Mouse (Mus musculus): ENCODE measurements around the gene Sdc3. TPM values are rescaled to one million over a fixed set of nuclear protein-coding genes. Genes with fewer than 3 reads are reported as not detected.

Gene Sdc3
- 10 to 100 TPM; 32.7 to 38.3 TPM for total RNA-seq (2021)
- 41.5 and 51.9 TPM in 2 replicates for polyA plus RNA-seq (2012; rRNA removed)
- long read RNA-seq, full-length matches to known transcripts: 14 of 30 reads
- long read RNA-seq, partial matches to known transcripts: 15 of 30 reads
- long read RNA-seq, other reads (novel, unspliced or antisense): 1 of 30 reads

DNA sequence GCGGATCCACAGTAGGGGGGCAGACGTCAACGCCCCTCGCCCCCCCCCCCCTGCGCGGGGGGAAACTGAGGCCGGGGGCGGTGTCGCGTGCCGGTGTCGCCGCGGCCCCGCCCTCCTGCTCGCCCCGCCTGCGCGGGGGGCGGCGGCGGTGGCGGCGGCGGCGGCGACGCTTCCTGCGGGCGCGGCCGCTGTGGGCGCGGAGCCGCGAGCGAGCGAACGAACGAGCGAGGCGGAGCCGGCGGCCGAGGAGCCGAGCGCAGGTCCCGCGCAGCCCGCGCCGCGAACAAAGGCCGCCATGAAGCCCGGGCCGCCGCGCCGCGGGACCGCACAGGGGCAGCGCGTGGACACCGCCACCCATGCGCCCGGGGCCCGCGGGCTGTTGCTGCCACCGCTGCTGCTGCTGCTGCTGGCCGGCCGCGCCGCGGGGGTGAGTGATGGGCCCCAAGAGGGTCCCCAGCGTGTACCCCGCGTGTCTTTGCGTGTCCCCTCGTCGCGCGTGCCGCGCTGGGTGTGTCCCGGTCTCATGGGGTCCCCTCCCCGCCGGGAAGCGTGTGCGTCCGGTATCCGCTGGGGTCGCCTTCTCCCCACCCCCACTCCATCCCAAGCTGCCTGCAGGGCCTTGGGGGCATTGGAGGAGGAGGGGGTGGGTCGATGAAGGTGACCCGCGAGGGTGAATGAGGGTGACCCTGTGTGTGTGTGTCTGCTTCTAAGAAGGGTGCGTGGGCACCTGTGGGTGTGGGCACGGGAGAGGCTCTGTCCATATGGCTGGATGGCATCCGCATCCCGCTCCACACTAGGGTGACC, at the start of gene Sdc3:
Sdc3 (plus strand) TSS at position 162 of the 804 bp plus-strand sequence.
- no peaks in the 10 kb centered on the region for H3K27me3 ChIP-seq (ENCODE audit: control insufficient read depth, insufficient read depth, low read length)
- intact Hi-C loops (cut with DNase I): loop anchor here (5.0 kb wide), 1 partner anchor 1050 kb away; the partner anchor contains the start of gene Mecr
- peak within 1 kb of the TSS; percentile 90 for H3K27ac ChIP-seq
- H3K4me3 ChIP-seq: peak within 1 kb of the TSS; percentile 89
- WGBS: 2% methylated on average over 87 of the region's 99 CpGs
- H3K9ac ChIP-seq (ENCODE audit: low read depth, low read length): peak within 1 kb of the TSS; percentile 84
- H3K36me3 ChIP-seq (ENCODE audit: control insufficient read depth, insufficient read depth, low read length): no peaks in the 10 kb centered on the region
- peaks cover 21% of the 10 kb centered on the region for H3K4me1 ChIP-seq (ENCODE audit: control insufficient read depth, insufficient read depth, low read length)
- peak; percentile 20; the same call in 1 of the 2 replicates for TF ChIP-seq POLR2A (IDR thresholded peaks at IDR 0.05; ENCODE audit: insufficient read depth, low read depth, low read length)
- TF ChIP-seq EP300 (IDR thresholded peaks at IDR 0.05; ENCODE audit: insufficient read depth, low read depth, low read length): no peak
- TF ChIP-seq CTCF (IDR thresholded peaks at IDR 0.05): no peak
- no peaks in the 10 kb centered on the region; the same call in 1 of the 2 replicates for H3K79me2 ChIP-seq (replicated peaks; ENCODE audit: control insufficient read depth, insufficient read depth, low read length)
- DNase-seq: peak; percentile 79 to 80

DNA sequence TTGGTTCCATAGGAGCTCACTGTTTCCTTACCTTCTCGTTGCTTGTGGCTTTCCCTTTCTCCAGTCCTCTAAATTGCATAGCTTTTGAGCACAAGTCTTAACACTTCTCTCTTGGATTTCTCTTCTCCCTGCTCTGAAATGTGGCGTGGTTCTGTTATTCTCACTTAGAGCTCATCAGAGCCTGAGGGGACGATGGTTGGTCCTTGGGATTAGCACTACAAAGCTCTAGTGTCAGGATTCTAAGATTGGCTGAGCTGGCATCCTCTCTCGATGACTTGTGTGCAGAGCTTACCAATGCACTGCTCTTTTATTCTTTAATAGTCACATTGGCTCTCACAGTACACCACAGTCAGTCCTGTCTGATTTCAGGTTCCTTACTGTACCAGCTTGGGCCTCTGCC, 48.3 kb upstream of the Sdc3 start:
- no peak for DNase-seq
- peaks cover 4% of the 10 kb centered on the region for H3K36me3 ChIP-seq (ENCODE audit: control insufficient read depth, insufficient read depth, low read length)
- TF ChIP-seq POLR2A (IDR thresholded peaks at IDR 0.05; ENCODE audit: insufficient read depth, low read depth, low read length) (no peak), CTCF (IDR thresholded peaks at IDR 0.05) (no peak), EP300 (IDR thresholded peaks at IDR 0.05; ENCODE audit: insufficient read depth, low read depth, low read length) (no peak)
- peaks cover 5% of the 10 kb centered on the region; the same call in 1 of the 2 replicates for H3K4me1 ChIP-seq (ENCODE audit: control insufficient read depth, insufficient read depth, low read length)
- intact Hi-C loops (cut with DNase I): loop anchor here (5.0 kb wide), 1 partner anchor 33 kb away; no protein-coding TSS in a partner anchor
- peaks cover 3% of the 10 kb centered on the region for H3K79me2 ChIP-seq (replicated peaks; ENCODE audit: control insufficient read depth, insufficient read depth, low read length)
- H3K27me3 ChIP-seq (ENCODE audit: control insufficient read depth, insufficient read depth, low read length): no peaks in the 10 kb centered on the region
- no peak overlapping the region for H3K4me3 ChIP-seq
- 73% methylated on average over 4 of the region's 4 CpGs for WGBS
- H3K27ac ChIP-seq: no peak overlapping the region
- H3K9ac ChIP-seq (ENCODE audit: low read depth, low read length): no peak overlapping the region

DNA sequence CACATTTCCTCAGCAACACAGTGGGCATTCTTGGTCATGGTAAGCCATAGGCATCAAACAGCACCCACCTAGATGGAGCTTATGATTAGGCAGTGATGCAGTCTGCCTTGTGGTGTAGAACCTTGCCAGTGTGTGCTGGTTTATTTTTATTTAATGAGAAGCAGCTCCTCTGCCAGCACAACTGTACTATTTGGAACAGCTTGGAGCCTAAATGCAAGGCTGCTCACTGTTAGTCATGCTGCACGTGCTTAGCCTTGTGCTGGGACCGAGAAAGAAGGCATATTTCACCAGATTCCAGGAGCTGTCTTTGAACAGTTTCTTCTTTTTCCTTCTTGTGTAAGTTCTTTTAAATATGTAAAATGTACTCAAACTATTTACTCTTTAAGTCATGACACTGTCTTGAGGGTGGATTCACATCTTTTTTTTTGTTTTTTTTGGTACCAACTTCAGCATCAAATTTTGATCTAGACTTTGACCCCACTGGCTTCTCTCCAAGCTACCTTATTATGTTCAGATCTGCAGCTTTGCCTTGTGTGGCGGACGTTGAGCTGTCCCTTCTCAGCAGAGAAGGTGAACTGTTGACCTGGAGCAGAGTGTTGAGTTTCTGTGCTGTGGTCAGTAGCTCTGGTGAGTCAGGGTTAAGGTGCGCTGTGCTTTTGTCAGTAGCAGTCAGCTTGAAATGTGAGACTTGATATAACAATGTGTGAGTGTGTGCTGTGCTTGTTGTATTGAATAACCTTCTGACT, 46.6 kb upstream of the Sdc3 start:
- Histone ChIP-seq H3K4me1 (ENCODE audit: control insufficient read depth, insufficient read depth, low read length) (peaks cover 5% of the 10 kb centered on the region; the same call in 1 of the 2 replicates), H3K4me3 (no peak overlapping the region), H3K27ac (peak overlapping the region; percentile 16), H3K36me3 (ENCODE audit: control insufficient read depth, insufficient read depth, low read length) (peaks cover 11% of the 10 kb centered on the region), H3K9ac (ENCODE audit: low read depth, low read length) (no peak overlapping the region), H3K27me3 (ENCODE audit: control insufficient read depth, insufficient read depth, low read length) (no peaks in the 10 kb centered on the region), H3K79me2 (replicated peaks; ENCODE audit: control insufficient read depth, insufficient read depth, low read length) (peaks cover 3% of the 10 kb centered on the region)
- 63% methylated on average over 5 of the region's 5 CpGs for WGBS
- TF ChIP-seq CTCF (IDR thresholded peaks at IDR 0.05) (no peak), EP300 (IDR thresholded peaks at IDR 0.05; ENCODE audit: insufficient read depth, low read depth, low read length) (0 out of 2 replicates have a peak, but pooled peaks have one; percentile 27)
- peak in 1 of 2 experiments; percentile 32 for DNase-seq
- intact Hi-C loops (cut with DNase I): no loop called here

DNA sequence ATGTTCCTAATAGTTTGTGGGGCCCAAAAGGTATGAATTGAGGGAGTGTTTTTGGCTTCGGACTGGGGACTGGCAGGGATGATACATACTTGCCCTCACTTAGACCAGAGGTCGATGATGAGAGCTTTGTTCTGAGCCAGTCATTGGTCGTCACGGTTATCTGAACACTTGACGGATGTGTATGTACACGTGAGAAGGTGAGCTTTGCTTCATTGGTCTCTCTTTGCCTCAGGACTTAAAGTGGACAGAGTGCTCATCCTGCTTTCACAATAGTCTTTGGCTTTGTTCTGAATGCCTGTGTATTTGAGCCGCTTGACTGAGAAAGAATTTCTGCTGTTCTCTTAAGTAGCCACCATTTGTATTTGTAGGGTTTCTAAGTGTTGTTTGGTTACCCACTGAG, 42.8 kb upstream of the Sdc3 start:
- intact Hi-C loops (cut with DNase I): no loop called here
- Histone ChIP-seq H3K27me3 (ENCODE audit: control insufficient read depth, insufficient read depth, low read length) (no peaks in the 10 kb centered on the region), H3K79me2 (replicated peaks; ENCODE audit: control insufficient read depth, insufficient read depth, low read length) (peaks cover 3% of the 10 kb centered on the region), H3K4me1 (ENCODE audit: control insufficient read depth, insufficient read depth, low read length) (peaks cover 5% of the 10 kb centered on the region; the same call in 1 of the 2 replicates), H3K27ac (no peak overlapping the region), H3K9ac (ENCODE audit: low read depth, low read length) (no peak overlapping the region), H3K4me3 (no peak overlapping the region), H3K36me3 (ENCODE audit: control insufficient read depth, insufficient read depth, low read length) (peaks cover 33% of the 10 kb centered on the region)
- 68% methylated on average over 7 of the region's 7 CpGs for WGBS
- TF ChIP-seq CTCF (IDR thresholded peaks at IDR 0.05): no peak
- TF ChIP-seq EP300 (IDR thresholded peaks at IDR 0.05; ENCODE audit: insufficient read depth, low read depth, low read length): no peak
- no peak for TF ChIP-seq POLR2A (IDR thresholded peaks at IDR 0.05; ENCODE audit: insufficient read depth, low read depth, low read length)
- DNase-seq: no peak

DNA sequence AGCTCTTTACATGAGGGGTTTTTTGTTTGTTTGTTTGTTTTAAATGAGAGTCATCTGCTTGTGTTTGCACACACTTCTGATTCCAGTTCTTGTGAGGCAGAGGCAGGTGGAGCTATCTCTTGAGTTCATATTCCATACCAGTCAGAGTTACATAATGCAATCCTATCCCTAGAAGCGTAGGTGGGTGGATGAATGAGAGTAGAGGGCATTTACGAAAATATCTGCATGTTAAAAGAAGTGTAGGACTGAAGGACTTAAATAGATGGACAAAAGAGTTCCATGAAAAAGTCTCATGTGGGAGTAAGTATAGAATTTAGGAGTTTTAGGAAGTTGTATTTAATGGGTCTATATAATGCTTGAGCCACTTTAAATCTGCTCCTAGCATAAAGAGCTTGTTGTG, 40.4 kb upstream of the Sdc3 start:
- TF ChIP-seq POLR2A (IDR thresholded peaks at IDR 0.05; ENCODE audit: insufficient read depth, low read depth, low read length): no peak
- TF ChIP-seq EP300 (IDR thresholded peaks at IDR 0.05; ENCODE audit: insufficient read depth, low read depth, low read length): no peak
- TF ChIP-seq CTCF (IDR thresholded peaks at IDR 0.05): no peak
- H3K27ac ChIP-seq: no peak overlapping the region
- intact Hi-C loops (cut with DNase I): no loop called here
- no peak overlapping the region for H3K9ac ChIP-seq (ENCODE audit: low read depth, low read length)
- 92% methylated on average over 2 of the region's 2 CpGs for WGBS
- DNase-seq: no peak
- no peak overlapping the region for H3K4me3 ChIP-seq
- H3K79me2 ChIP-seq (replicated peaks; ENCODE audit: control insufficient read depth, insufficient read depth, low read length): peaks cover 3% of the 10 kb centered on the region
- H3K36me3 ChIP-seq (ENCODE audit: control insufficient read depth, insufficient read depth, low read length): peaks cover 37% of the 10 kb centered on the region
- H3K27me3 ChIP-seq (ENCODE audit: control insufficient read depth, insufficient read depth, low read length): no peaks in the 10 kb centered on the region
- no peaks in the 10 kb centered on the region; the same call in 1 of the 2 replicates for H3K4me1 ChIP-seq (ENCODE audit: control insufficient read depth, insufficient read depth, low read length)

All from heart, adult 2 months (tissue).